Mouse (Mus musculus): ENCODE results near the gene Slc2a1. TPM values are rescaled to one million over a fixed set of nuclear protein-coding genes. Genes with fewer than 3 reads are reported as not detected.

Slc2a1 gene
- polyA plus RNA-seq, 2 experiments, result 108 to 141 TPM

DNA sequence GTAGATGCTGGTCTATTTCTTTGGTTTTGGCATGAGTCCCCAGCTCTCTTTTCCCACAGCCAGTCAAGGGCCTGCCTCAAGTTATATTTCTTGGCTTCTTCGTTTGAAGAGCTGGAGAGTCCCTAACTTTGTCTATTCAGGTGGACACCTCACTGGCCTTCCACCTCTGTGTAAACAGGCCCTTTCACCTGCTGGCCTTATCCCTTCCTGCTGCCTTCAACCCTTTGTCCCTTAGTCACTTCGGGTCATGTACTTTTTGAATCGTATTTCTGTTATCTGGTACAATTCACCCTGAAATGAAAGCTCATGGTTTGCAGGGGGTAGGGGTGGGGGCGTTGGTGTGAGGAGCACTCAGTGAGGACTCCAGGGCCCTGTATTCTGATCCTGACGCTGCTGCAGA, 10.8 kb downstream of the Slc2a1 start:
- Histone ChIP-seq H3K9me3 (ENCODE audit: control insufficient read depth, low read length) (no peaks in the 10 kb centered on the region), H3K4me2 (replicated peaks; ENCODE audit: low read depth, low read length, severe bottlenecking) (no peak overlapping the region), H3K27ac (replicated peaks; ENCODE audit: low read depth, low read length) (no peak overlapping the region), H3K4me3 (replicated peaks; ENCODE audit: low read length) (no peak overlapping the region), H3K4me1 (ENCODE audit: control insufficient read depth, insufficient read depth, low read length) (peaks cover 7% of the 10 kb centered on the region; the same call in 1 of the 2 replicates), H3K27me3 (ENCODE audit: control insufficient read depth, insufficient read depth, low read length) (no peaks in the 10 kb centered on the region), H3K9ac (ENCODE audit: low read depth, low read length, severe bottlenecking) (no peak overlapping the region), H3K36me3 (ENCODE audit: control insufficient read depth, insufficient read depth, low read length) (peaks cover 76% of the 10 kb centered on the region)
- ATAC-seq (ENCODE audit: low FRiP score, low read depth) (no peak), DNase-seq (ENCODE audit: low spot score) (no peak)
- TF ChIP-seq POLR2A (IDR thresholded peaks at IDR 0.05; ENCODE audit: borderline replicate concordance, extremely low read depth, insufficient read depth, insufficient read length), result no peak
- WGBS, result 85% methylated on average over 5 of the region's 5 CpGs

DNA sequence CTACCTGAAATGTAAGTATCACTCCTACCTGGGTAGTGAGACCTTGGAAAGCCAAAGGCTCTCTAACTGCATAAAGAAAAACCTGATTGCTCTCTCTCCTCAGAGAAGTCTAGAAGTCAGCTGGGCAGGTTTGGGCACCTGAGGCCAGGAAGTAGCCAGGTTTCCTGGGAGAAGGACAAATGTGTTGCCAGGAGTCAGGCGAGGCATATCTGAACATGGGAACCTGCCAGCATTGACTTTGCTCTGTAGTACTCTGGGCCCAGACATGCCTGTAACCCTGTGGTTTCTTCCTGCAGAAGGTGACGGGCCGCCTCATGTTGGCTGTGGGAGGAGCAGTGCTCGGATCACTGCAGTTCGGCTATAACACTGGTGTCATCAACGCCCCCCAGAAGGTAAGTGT, 11.6 kb downstream of the Slc2a1 start:
- no peak overlapping the region for H3K27ac ChIP-seq (replicated peaks; ENCODE audit: low read depth, low read length)
- no peak overlapping the region for H3K9ac ChIP-seq (ENCODE audit: low read depth, low read length, severe bottlenecking)
- H3K9me3 ChIP-seq (ENCODE audit: control insufficient read depth, low read length), result no peaks in the 10 kb centered on the region
- ATAC-seq (ENCODE audit: low FRiP score, low read depth) (no peak), DNase-seq (ENCODE audit: low spot score) (no peak)
- H3K4me2 ChIP-seq (replicated peaks; ENCODE audit: low read depth, low read length, severe bottlenecking), result no peak overlapping the region
- no peaks in the 10 kb centered on the region for H3K27me3 ChIP-seq (ENCODE audit: control insufficient read depth, insufficient read depth, low read length)
- no peak for TF ChIP-seq POLR2A (IDR thresholded peaks at IDR 0.05; ENCODE audit: borderline replicate concordance, extremely low read depth, insufficient read depth, insufficient read length)
- H3K36me3 ChIP-seq (ENCODE audit: control insufficient read depth, insufficient read depth, low read length), result peaks cover 80% of the 10 kb centered on the region
- H3K4me1 ChIP-seq (ENCODE audit: control insufficient read depth, insufficient read depth, low read length), result peaks cover 4% of the 10 kb centered on the region; the same call in 1 of the 2 replicates
- 76% methylated on average over 6 of the region's 6 CpGs for WGBS
- H3K4me3 ChIP-seq (replicated peaks; ENCODE audit: low read length), result no peak overlapping the region

DNA sequence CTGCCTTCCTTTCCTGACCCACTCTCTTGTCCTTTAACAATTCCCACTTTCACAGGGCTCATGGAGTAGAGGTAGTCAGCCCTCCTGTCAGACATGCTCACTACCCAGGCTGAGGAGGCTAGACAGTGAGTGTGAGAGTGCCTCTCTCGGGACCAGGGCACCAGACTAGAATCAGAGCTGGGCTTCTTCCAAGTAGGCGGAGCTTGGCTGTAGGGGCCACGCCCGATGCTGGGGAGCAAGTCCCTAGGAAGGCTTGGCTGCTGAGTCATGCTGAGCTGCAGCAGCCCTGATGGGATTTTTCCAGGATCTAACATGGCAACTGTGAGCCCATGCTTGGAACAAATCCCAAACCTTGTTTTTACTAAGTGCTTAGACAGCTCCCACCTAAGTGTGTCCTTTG, 12.7 kb downstream of the Slc2a1 start:
- WGBS, result 56% methylated on average over 4 of the region's 4 CpGs

DNA sequence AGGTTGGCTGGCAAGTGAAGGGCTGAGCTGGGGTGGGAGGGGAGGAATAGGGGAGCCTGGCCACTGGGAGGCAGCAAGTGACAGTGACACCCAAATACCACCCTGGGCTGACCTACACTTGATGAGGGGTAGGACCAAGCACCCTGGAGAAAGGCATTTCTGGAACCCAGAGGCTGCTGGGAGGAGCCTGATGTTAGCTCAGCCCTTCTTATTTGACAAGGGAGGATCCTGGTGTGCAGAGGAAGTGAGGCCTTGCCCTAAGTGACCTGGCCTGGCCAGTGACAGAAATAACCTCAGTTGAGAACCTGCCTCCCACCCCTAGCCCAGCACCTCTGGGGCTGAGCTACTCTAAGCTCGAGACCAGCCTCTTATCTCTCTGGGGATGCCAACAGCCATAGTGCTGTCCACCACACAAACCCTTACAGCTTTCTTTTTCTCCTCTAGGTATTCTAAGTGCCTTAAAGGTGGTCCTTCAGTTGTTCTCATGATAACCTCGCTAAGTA, 16.3 kb downstream of the Slc2a1 start:
- 61% methylated on average over 2 of the region's 2 CpGs for WGBS
- Histone ChIP-seq H3K27me3 (ENCODE audit: control insufficient read depth, insufficient read depth, low read length) (no peaks in the 10 kb centered on the region), H3K9ac (ENCODE audit: low read depth, low read length, severe bottlenecking) (no peak overlapping the region), H3K9me3 (ENCODE audit: control insufficient read depth, low read length) (no peaks in the 10 kb centered on the region), H3K27ac (replicated peaks; ENCODE audit: low read depth, low read length) (no peak overlapping the region), H3K4me3 (replicated peaks; ENCODE audit: low read length) (no peak overlapping the region), H3K36me3 (ENCODE audit: control insufficient read depth, insufficient read depth, low read length) (peaks cover 92% of the 10 kb centered on the region), H3K4me2 (replicated peaks; ENCODE audit: low read depth, low read length, severe bottlenecking) (no peak overlapping the region), H3K4me1 (ENCODE audit: control insufficient read depth, insufficient read depth, low read length) (no peaks in the 10 kb centered on the region)
- TF ChIP-seq POLR2A (IDR thresholded peaks at IDR 0.05; ENCODE audit: borderline replicate concordance, extremely low read depth, insufficient read depth, insufficient read length), result no peak
- DNase-seq (ENCODE audit: low spot score), result no peak
- no peak for ATAC-seq (ENCODE audit: low FRiP score, low read depth)

More for the DNA sequence above, 12.7 kb downstream of the Slc2a1 start:
- no peaks in the 10 kb centered on the region for H3K9me3 ChIP-seq (ENCODE audit: control insufficient read depth, low read length)
- H3K27ac ChIP-seq (replicated peaks; ENCODE audit: low read depth, low read length), result no peak overlapping the region
- no peak overlapping the region for H3K9ac ChIP-seq (ENCODE audit: low read depth, low read length, severe bottlenecking)
- no peaks in the 10 kb centered on the region for H3K27me3 ChIP-seq (ENCODE audit: control insufficient read depth, insufficient read depth, low read length)
- H3K4me2 ChIP-seq (replicated peaks; ENCODE audit: low read depth, low read length, severe bottlenecking), result no peak overlapping the region
- H3K4me3 ChIP-seq (replicated peaks; ENCODE audit: low read length), result no peak overlapping the region
- peak; percentile 58 for DNase-seq (ENCODE audit: low spot score)
- no peak for ATAC-seq (ENCODE audit: low FRiP score, low read depth)
- H3K4me1 ChIP-seq (ENCODE audit: control insufficient read depth, insufficient read depth, low read length), result no peaks in the 10 kb centered on the region
- TF ChIP-seq POLR2A (IDR thresholded peaks at IDR 0.05; ENCODE audit: borderline replicate concordance, extremely low read depth, insufficient read depth, insufficient read length), result no peak
- peaks cover 82% of the 10 kb centered on the region for H3K36me3 ChIP-seq (ENCODE audit: control insufficient read depth, insufficient read depth, low read length)

DNA sequence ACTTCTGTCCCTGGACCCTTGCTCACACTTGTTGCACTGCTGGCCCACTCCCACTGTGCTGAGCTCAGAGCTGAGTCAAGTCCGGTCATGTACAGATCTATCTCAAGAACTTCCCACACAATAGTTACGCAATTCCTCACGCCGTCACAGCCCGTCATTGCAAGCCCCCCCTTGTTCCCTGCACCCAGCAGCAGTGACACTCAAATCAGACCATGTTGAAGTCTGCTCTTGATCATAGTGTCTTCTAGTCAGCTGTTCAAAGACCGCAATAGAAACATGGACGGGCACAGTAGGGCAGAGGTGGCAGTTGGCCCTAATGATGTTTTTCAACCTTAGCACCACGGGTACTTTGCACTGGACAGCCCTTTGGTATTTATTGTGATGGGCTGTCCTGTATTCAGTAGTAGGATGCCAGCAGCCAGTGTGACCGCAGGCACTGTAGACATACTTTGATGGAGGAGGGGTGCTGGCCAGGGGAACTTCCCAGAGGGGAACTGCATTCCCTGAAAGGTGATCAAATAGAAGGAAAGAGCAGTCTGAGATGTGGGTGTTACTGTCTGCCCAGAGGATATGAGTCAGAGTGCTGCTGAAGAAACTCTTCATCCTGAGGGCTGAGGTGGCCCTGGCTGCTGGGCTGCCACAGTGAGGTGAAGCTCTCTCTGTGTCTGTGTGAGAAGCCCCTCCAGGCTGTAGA, 17.2 kb downstream of the Slc2a1 start:
- H3K27me3 ChIP-seq (ENCODE audit: control insufficient read depth, insufficient read depth, low read length), result no peaks in the 10 kb centered on the region
- peaks cover 92% of the 10 kb centered on the region for H3K36me3 ChIP-seq (ENCODE audit: control insufficient read depth, insufficient read depth, low read length)
- ATAC-seq (ENCODE audit: low FRiP score, low read depth), result no peak
- no peak overlapping the region for H3K9ac ChIP-seq (ENCODE audit: low read depth, low read length, severe bottlenecking)
- no peaks in the 10 kb centered on the region for H3K4me1 ChIP-seq (ENCODE audit: control insufficient read depth, insufficient read depth, low read length)
- H3K4me2 ChIP-seq (replicated peaks; ENCODE audit: low read depth, low read length, severe bottlenecking), result no peak overlapping the region
- no peak for DNase-seq (ENCODE audit: low spot score)
- no peak overlapping the region for H3K27ac ChIP-seq (replicated peaks; ENCODE audit: low read depth, low read length)
- no peak overlapping the region for H3K4me3 ChIP-seq (replicated peaks; ENCODE audit: low read length)
- TF ChIP-seq POLR2A (IDR thresholded peaks at IDR 0.05; ENCODE audit: borderline replicate concordance, extremely low read depth, insufficient read depth, insufficient read length), result no peak
- 76% methylated on average over 9 of the region's 9 CpGs for WGBS
- H3K9me3 ChIP-seq (ENCODE audit: control insufficient read depth, low read length), result no peaks in the 10 kb centered on the region
